Mouse (Mus musculus): ENCODE data around the gene Msi2.

DNA sequence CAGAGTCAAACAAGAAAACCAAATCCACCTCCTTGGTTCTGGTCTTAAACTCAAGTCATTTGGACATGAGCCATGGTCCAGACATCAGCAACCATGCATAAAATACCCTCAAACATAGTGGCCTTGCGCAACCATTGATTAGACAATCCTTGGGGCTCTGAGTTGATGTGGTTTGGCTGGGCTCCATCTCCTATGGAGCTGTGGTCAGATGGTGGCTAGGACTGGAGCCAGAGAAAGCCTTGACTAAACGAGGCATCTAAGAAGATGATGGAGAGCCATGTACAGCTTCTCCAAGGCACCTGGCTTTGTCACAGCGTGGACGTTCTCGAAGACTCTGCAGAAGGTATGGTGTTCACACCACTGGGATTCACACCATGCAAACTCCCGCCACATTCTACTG lies 318.1 kb downstream of the Msi2 start:
- TF ChIP-seq CTCF (IDR thresholded peaks at IDR 0.05; ENCODE audit: low read depth, low read length), result no peak
- no peak for TF ChIP-seq POLR2AphosphoS5 (IDR thresholded peaks at IDR 0.05; ENCODE audit: insufficient replicate concordance, low read depth, low read length)
- no peak for TF ChIP-seq GATA1 (IDR thresholded peaks at IDR 0.05; ENCODE audit: borderline replicate concordance, low read length)
- no peak for TF ChIP-seq TAL1 (conservative IDR thresholded peaks at IDR 0.05; ENCODE audit: low read depth, low read length)
